ENCODE assay signal across 9 mouse cellular contexts in genomic region chr6:59020346-59020745, GRCm38 (mm10). TPM values are rescaled to one million over a fixed set of nuclear protein-coding genes. Genes with fewer than 3 reads are reported as not detected.
DNase-seq lines count a peak whose midpoint lies in the region.
"Had no signal": no experiment of that assay in that cellular context is flagged by ENCODE, and none has a peak within 500 bp of the region (broad histone marks: within the 10 kb centered on the region; RNA-seq: fewer than 3 reads in every experiment).

No protein-coding gene starts in this region.

- DNase-seq in adrenal gland, adult (ENCODE audit: inconsistent age in 2 of 2, low spot score in 1 of 2): peak; percentile 39 to 84
- DNase-seq in adrenal gland, postnatal 4 days (ENCODE audit: low spot score in 2 of 2): no peak
- DNase-seq in ovary, postnatal 36 days (ENCODE audit: low spot score): peak; percentile 36
- no peak for DNase-seq in ovary, postnatal 10 days (ENCODE audit: low spot score)
- DNase-seq in kidney, adult 9 months: peak; percentile 74
- peak; percentile 30 for DNase-seq in thymus, postnatal 0 days (ENCODE audit: low spot score)
- no peak for DNase-seq in frontal cortex, postnatal 25 days (ENCODE audit: low spot score in 2 of 2)
- no peak for DNase-seq in frontal cortex, postnatal 10 days (ENCODE audit: low spot score in 2 of 2)

RNA-seq across cellular contexts. Expression of gene Fam13a, which starts 4.0 kb away (rescaled TPM):
- total RNA-seq in adrenal gland, postnatal 4 days (2021): 10 to 100 TPM; 20.0 to 20.7 TPM
- 3.9 and 4.7 TPM in 2 replicates for polyA plus RNA-seq in thymus, postnatal 0 days (2015; fragmentation: Nextera tagmentation; extraction: Ambion mirVana)
- polyA plus RNA-seq: erythroblast, embryonic 14.5 days had no signal

Comparison
In these comparisons a context has a peak if more than half of its experiments do, and no peak if none do; other contexts are left out.
1. DNase-seq: peak in adrenal gland, adult (2 of 2), ovary, postnatal 36 days (single experiment), kidney, adult 9 months (single experiment) and thymus, postnatal 0 days (single experiment); none in adrenal gland, postnatal 4 days (0 of 2), ovary, postnatal 10 days (single experiment), frontal cortex, postnatal 25 days (0 of 2) and frontal cortex, postnatal 10 days (0 of 2).